Mouse (Mus musculus): ENCODE measurements at regions not wholly inside any gene's neighbourhood (a gene's known extent, or its start where the extent isn't known, plus 50 kb on each side); places are given as distances from the start of the nearest gene placed in this dataset.

GRCm38 (mm10) chr15:97577196-97577595, 128.4 kb downstream of the Rpap3 start:
- no peak for DNase-seq (ENCODE audit: low spot score)

- no peak for DNase-seq (ENCODE audit: low spot score)
Observed at GRCm38 (mm10) chr15:97572639-97573038, 133.0 kb downstream of the Rpap3 start.

- DNase-seq (ENCODE audit: low spot score), result no peak
Observed at GRCm38 (mm10) chr15:97571885-97572284, 133.7 kb downstream of the Rpap3 start.

- DNase-seq (ENCODE audit: low spot score), result no peak
Observed at GRCm38 (mm10) chr15:97560096-97560495, 145.5 kb downstream of the Rpap3 start.

- no peak for DNase-seq (ENCODE audit: low spot score)
Observed at GRCm38 (mm10) chr15:97558725-97559124, 146.9 kb downstream of the Rpap3 start.

GRCm38 (mm10) chr15:97548354-97548753, 157.3 kb downstream of the Rpap3 start:
- no peak for DNase-seq (ENCODE audit: low spot score)

- no peak for DNase-seq (ENCODE audit: low spot score)
Observed at GRCm38 (mm10) chr15:97545034-97545433, 160.6 kb downstream of the Rpap3 start.

GRCm38 (mm10) chr15:97541646-97542045, 164.0 kb downstream of the Rpap3 start:
- no peak for DNase-seq (ENCODE audit: low spot score)

GRCm38 (mm10) chr15:97536145-97536544, 169.5 kb downstream of the Rpap3 start:
- DNase-seq (ENCODE audit: low spot score), result no peak

GRCm38 (mm10) chr15:97534878-97535277, 170.7 kb downstream of the Rpap3 start:
- DNase-seq (ENCODE audit: low spot score), result no peak

- DNase-seq (ENCODE audit: low spot score), result no peak
Observed at GRCm38 (mm10) chr15:97533553-97534291, 171.9 kb downstream of the Rpap3 start.

GRCm38 (mm10) chr15:97532346-97532910, 173.2 kb downstream of the Rpap3 start:
- DNase-seq (ENCODE audit: low spot score), result no peak

GRCm38 (mm10) chr15:97528291-97529050, 177.2 kb downstream of the Rpap3 start:
- no peak for DNase-seq (ENCODE audit: low spot score)

GRCm38 (mm10) chr15:97520395-97520794, 185.2 kb downstream of the Rpap3 start:
- no peak for DNase-seq (ENCODE audit: low spot score)

GRCm38 (mm10) chr15:97519919-97520345, 185.7 kb downstream of the Rpap3 start:
- no peak for DNase-seq (ENCODE audit: low spot score)

- no peak for DNase-seq (ENCODE audit: low spot score)
Observed at GRCm38 (mm10) chr15:97517926-97518325, 187.7 kb downstream of the Rpap3 start.

GRCm38 (mm10) chr15:97517188-97517587, 188.4 kb downstream of the Rpap3 start:
- no peak for DNase-seq (ENCODE audit: low spot score)

GRCm38 (mm10) chr15:97515773-97516172, 189.9 kb downstream of the Rpap3 start:
- no peak for DNase-seq (ENCODE audit: low spot score)

GRCm38 (mm10) chr15:97507656-97508306, 197.8 kb downstream of the Rpap3 start:
- DNase-seq (ENCODE audit: low spot score), result no peak

GRCm38 (mm10) chr15:97507176-97507575, 198.4 kb downstream of the Rpap3 start:
- DNase-seq (ENCODE audit: low spot score), result no peak

- no peak for DNase-seq (ENCODE audit: low spot score)
Observed at GRCm38 (mm10) chr15:97505715-97506114, 199.9 kb downstream of the Rpap3 start.

- no peak for DNase-seq (ENCODE audit: low spot score)
Observed at GRCm38 (mm10) chr15:97504325-97504724, 201.3 kb downstream of the Rpap3 start.
